Mouse (Mus musculus) bone marrow, adult 2 months (tissue): ENCODE results near the gene Stox2. TPM values are rescaled to one million over a fixed set of nuclear protein-coding genes. Genes with fewer than 3 reads are reported as not detected.
"Not testable (repeated sequence)": the region's sequence is repeated elsewhere in the genome, so short reads cannot be mapped to it uniquely, and the experiment has no call there.

Experiments
- H3K27ac ChIP-seq: fragments of 200-500 bp; 2 replicates; pipeline ENCODE4 v1.5.1; 2012; ENCODE audit warnings: low read depth, mild to moderate bottlenecking, control low read depth, inconsistent platforms, low read length; ENCODE audit not compliant: control insufficient read depth, poor library complexity, insufficient read depth
- H3K4me1 ChIP-seq: fragments of 200-500 bp; 2 replicates; pipeline ENCODE4 v1.6.1; 2011; ENCODE audit warnings: low read length; ENCODE audit not compliant: control insufficient read depth, insufficient read depth
- H3K4me3 ChIP-seq: fragments of 200-500 bp; replicated peaks from 2 replicates; pipeline ENCODE3; 2011; ENCODE audit warnings: mild to moderate bottlenecking, low read depth, low read length, control low read depth; ENCODE audit not compliant: control insufficient read depth
- CTCF ChIP-seq: fragments of 200-500 bp; IDR thresholded peaks from 2 replicates; pipeline ENCODE4 v1.5.1; 2011; ENCODE audit warnings: low read length, control low read depth; ENCODE audit not compliant: control insufficient read depth, insufficient read depth
- POLR2A ChIP-seq: fragments of 200-500 bp; IDR thresholded peaks from 2 replicates; pipeline ENCODE4 v1.6.1; 2011; ENCODE audit warnings: low read depth, mild to moderate bottlenecking, control low read depth, low read length, borderline replicate concordance; ENCODE audit not compliant: control insufficient read depth
- WGBS: fragments of 180-500 bp; shearing (Covaris S2); methylation state at CpG from one replicate; pipeline ENCODE4 v1.1.7; 2018; 5-methylcytosine and 5-hydroxymethylcytosine counted together
- polyA plus RNA-seq: library from polyadenylated mRNA; stranded (reverse); fragments of >200 nt; gene quantifications from 2 replicates; pipeline ENCODE4 v1.2.4, GENCODE M21; 2011; ENCODE audit warnings: low replicate concordance; ENCODE audit not compliant: missing spikeins, insufficient read depth, insufficient read length

Stox2 gene
- polyA plus RNA-seq, 1 experiment, result 3.2 TPM

DNA sequence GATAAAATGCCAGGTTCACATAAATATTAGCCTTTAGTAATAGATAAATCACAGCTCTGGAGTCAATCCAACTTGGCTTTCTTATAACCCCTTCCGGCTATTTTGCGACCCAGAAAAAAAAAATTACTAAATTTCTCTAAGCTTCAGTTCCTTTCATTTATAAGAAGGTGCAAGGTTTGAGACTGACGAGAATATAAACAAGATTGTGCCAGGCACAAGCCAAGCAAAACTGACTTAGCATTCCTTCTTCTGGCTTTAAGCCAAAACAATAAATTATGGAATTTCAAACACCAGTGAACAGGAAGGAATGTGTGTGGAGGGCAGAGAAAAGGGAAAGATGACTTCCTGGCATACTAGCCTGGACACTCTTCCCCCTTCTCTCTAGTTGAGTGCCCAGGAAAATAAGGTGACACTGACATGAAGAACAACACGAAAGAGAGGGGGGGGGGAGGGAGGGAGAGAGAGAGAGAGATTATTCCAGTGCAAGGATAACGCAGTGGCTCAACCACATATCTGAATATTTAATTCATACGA lies 13.1 kb upstream of the Stox2 start:
- TF ChIP-seq CTCF (no peak), POLR2A (no peak)
- no peak overlapping the region for H3K4me3 ChIP-seq
- H3K27ac ChIP-seq, result no peak overlapping the region
- 83% methylated on average over 6 of the region's 6 CpGs for WGBS
- no peaks in the 10 kb centered on the region for H3K4me1 ChIP-seq

DNA sequence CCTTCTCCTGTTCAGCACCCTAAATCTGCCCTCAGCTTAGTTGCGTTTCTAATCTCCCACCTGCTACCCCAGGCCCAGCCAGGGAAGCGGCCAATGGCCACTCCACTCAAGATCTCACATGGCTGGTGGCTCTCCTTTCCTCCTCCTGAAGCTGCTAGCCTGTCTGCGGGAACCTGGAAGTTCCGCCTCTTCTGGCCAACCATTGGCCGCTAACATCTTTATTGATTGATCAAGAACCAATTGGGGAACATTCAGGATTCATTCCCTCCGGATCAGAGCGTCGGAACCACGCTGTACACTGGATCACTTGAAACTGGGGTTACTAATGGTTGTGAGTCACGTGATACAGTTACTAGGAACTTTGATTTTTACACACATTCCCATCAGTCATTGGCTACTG lies 12.4 kb upstream of the Stox2 start:
- 83% methylated on average over 10 of the region's 10 CpGs for WGBS
- no peak for TF ChIP-seq POLR2A
- no peak for TF ChIP-seq CTCF
- no peak overlapping the region for H3K4me3 ChIP-seq
- no peak overlapping the region for H3K27ac ChIP-seq
- no peaks in the 10 kb centered on the region for H3K4me1 ChIP-seq

DNA sequence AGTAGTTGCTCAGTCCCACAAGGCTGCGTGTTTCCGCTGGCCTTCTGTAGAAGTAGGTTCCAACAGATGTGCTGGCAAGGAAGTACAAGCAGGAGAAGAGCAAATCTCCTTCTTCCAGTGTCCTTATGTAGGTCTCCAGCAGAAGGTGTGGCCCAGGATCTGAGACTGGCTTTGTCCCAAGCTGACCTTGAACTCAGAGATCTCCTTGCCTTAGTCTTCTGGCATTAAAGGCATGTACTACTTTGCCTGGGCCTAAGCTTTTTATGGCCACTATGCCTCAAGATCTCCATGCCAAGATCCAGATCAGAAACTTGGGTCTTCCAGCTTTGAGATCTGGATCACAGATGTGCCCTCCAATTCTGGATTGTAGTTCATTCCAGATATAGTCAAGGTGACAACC lies 3.0 kb upstream of the Stox2 start:
- 88% methylated on average over 2 of the region's 2 CpGs for WGBS
- H3K27ac ChIP-seq, H3K4me1 ChIP-seq, H3K4me3 ChIP-seq: not testable (repeated sequence)

DNA sequence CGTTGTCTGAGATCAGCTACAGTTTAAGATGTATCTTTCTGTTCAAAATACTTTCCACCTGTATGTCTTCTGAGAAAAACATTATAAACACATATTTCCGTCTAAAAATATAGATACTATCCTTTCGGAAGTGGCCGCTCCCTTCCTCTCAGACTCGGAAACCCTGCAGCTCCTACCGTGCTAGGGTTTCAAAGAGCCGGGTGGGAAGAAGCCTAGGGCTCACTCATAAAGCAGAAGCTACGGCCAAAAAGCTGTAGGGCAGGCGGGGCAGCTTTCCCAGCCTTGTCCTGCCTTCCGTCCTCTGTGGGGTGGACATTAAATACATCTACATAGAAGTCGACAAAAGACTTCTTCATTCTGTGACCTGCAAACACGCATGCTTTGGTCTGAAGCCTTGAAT lies 6.9 kb downstream of the Stox2 start:
- no peak overlapping the region for H3K27ac ChIP-seq
- no peaks in the 10 kb centered on the region for H3K4me1 ChIP-seq
- H3K4me3 ChIP-seq, result no peak overlapping the region
- 79% methylated on average over 12 of the region's 12 CpGs for WGBS
- TF ChIP-seq POLR2A (no peak), CTCF (no peak)

DNA sequence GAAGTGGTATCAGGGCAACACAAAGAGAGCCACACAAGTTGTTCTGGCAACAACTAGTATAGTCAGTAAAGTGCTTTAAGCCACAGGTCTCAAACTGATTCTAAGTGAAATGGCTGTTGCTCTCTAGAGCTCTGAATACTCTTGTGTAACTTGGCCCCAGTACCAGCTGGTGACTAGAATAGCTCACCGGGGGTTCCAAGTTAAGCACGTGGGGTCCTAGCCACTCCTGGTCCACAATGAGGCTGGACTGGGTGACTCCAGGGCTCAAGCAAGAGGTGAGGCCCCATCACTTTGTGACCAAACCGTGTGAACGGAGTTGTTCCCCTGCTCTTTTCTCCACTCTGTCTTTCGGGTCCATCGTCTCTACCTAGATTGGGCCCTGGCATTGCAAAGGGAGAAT lies 8.2 kb downstream of the Stox2 start:
- Histone ChIP-seq H3K27ac (no peak overlapping the region), H3K4me1 (no peaks in the 10 kb centered on the region), H3K4me3 (no peak overlapping the region)
- TF ChIP-seq POLR2A (no peak), CTCF (no peak)
- 83% methylated on average over 6 of the region's 6 CpGs for WGBS

DNA sequence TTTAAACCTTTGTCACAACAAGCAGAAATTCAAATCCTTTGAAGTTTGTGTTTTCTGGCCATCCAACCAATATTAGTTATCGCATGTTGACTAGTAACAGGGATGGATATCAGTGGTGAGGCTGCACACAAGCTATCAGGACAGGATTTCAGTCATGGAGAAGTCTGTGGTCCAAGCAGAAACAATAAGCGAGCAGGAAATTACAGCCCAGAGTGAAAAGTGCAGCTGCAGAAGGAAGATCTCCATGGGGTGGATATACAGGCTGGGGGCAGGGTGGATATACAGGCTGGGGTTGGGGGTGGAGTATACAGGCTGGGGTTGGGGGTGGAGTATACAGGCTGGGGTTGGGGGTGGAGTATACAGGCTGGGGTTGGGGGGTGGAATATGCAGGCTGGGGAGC lies 10.3 kb downstream of the Stox2 start:
- TF ChIP-seq POLR2A (no peak), CTCF (no peak)
- Histone ChIP-seq H3K4me1 (no peaks in the 10 kb centered on the region), H3K4me3 (no peak overlapping the region), H3K27ac (no peak overlapping the region)
- 78% methylated on average over 2 of the region's 2 CpGs for WGBS

DNA sequence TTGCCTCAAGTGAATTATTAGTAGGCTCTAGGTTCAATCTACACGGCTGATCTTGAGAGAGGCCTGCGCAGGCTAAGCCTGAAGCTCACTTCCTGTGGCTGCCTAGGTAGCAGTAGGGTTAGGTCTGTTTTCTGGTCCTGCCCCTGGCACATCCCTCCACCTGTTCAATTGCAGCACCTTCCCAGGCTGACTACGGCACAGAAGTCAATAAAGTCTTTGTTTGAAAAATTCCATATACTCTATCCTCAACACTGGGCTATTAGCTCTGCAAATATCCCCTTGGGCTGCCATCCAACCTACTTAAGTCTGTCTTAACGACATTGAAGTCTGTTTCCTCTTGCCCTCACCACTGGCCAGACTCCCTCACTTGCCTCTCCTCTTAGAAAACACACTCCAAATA lies 10.8 kb downstream of the Stox2 start:
- H3K4me1 ChIP-seq, result no peaks in the 10 kb centered on the region
- no peak overlapping the region for H3K27ac ChIP-seq
- 63% methylated on average over 4 of the region's 4 CpGs for WGBS
- TF ChIP-seq POLR2A, result no peak
- TF ChIP-seq CTCF, result no peak
- no peak overlapping the region for H3K4me3 ChIP-seq

DNA sequence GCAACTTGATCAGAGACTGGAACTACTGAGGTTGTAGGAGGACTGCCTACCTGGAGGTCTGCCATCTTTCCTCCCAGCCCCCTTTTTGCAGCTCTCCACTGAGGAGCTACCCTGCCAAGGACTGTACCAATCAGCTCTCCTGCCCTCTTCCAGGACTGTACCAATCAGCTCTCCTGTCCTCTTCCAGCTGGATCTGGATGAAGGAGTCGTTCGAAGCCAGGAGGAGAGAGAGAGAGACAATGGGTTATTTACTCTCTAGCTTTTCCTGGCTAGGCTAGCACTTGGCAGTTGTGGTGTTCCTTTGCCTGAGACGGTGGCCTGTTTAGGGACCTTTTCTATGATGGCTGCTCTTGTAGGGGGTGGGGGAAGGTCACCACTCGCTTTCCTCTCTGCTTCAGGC lies 14.9 kb downstream of the Stox2 start:
- TF ChIP-seq CTCF (no peak), POLR2A (no peak)
- WGBS, result 62% methylated on average over 4 of the region's 4 CpGs
- Histone ChIP-seq H3K27ac (no peak overlapping the region), H3K4me3 (no peak overlapping the region), H3K4me1 (no peaks in the 10 kb centered on the region)

DNA sequence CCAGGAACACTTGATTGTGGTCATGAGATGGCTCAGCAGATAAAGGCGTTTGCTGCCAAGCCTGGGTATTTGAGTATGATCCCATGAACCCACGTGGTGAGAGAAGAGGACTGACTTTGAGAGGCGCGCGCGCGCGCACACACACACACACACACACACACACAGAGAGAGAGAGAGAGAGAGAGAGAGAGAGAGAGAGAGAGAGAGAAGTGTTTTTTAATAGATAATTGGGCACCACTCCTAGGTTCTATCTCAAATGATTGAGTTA lies 32.0 kb downstream of the Stox2 start:
- H3K4me3 ChIP-seq, H3K4me1 ChIP-seq, H3K27ac ChIP-seq: not testable (repeated sequence)
- WGBS, result 14% methylated on average over 8 of the region's 8 CpGs

DNA sequence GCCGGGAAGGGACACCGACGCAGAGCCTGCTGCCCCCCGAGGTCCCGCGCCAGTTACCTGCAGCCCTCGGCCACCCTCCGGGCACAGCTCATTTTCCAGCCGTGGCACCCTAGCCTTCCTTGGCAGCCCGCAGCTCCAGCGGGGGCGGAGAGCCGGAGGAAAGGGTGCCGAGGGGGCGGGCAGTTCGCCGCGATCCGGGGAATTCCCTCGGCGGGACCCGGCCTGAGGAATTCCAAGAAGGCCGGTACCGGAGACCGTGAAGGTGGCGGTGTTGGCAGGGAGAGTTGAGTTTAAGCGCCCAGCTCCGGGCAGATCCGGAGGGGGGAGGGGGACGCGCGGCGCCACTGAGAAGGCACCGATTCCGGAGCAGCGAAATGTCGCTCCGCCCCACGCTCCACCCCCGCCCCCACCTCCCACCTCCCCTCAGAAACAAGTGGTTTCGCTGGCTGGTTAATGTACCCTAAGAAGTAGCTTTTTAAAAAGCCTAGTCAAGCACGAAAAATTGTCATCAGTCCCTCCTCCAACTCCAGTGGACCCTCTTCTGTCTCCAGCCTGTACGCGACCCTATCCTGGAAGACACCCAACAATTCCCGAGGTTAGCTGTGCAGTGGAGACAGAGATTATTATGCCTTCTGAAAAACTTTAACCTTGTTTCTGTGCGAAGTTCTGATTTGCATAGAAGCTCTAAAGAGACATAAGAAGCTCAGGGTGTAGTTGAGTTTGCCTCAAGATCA lies 32.5 kb downstream of the Stox2 start:
- Histone ChIP-seq H3K4me3 (no peak overlapping the region), H3K4me1 (no peaks in the 10 kb centered on the region), H3K27ac (no peak overlapping the region; the same call in 1 of the 2 replicates)
- WGBS, result under 1% methylated on average over 46 of the region's 46 CpGs
- TF ChIP-seq CTCF (no peak), POLR2A (no peak)
